Mouse (Mus musculus): ENCODE data around the gene Rbfox3.

GRCm38 (mm10) chr11:118507904-118508303 is 403.5 kb downstream of the Rbfox3 start:
- TF ChIP-seq POLR2A (IDR thresholded peaks at IDR 0.05; ENCODE audit: borderline replicate concordance, insufficient read depth, low read length) (no peak), CTCF (IDR thresholded peaks at IDR 0.05; ENCODE audit: borderline replicate concordance, insufficient read depth, low read depth, low read length) (peak; percentile 93)
